Mouse (Mus musculus) myocyte (in vitro differentiated cells): ENCODE measurements around the gene Zfp174. TPM values are rescaled to one million over a fixed set of nuclear protein-coding genes. Genes with fewer than 3 reads are reported as not detected.
"Not testable (repeated sequence)": the region's sequence is repeated elsewhere in the genome, so short reads cannot be mapped to it uniquely, and the experiment has no call there.

Source experiments
- H3K27me3 ChIP-seq: one replicate; pipeline ENCODE4 v1.6.1; 2011; ENCODE audit not compliant: control insufficient read depth, insufficient read depth, insufficient read length
- H3K36me3 ChIP-seq: one replicate; pipeline ENCODE4 v1.6.1; 2011; ENCODE audit not compliant: control insufficient read depth, insufficient read depth
- H3K4me2 ChIP-seq: one replicate; pipeline ENCODE4 v1.6.1; 2011; ENCODE audit warnings: low read depth, control low read depth
- H3K4me3 ChIP-seq: one replicate; pipeline ENCODE4 v1.5.1; 2011; ENCODE audit warnings: mild to moderate bottlenecking, control low read depth, moderate library complexity
- H3K79me2 ChIP-seq: one replicate; pipeline ENCODE4 v1.6.1; 2011; ENCODE audit not compliant: control insufficient read depth, insufficient read depth
- H3ac ChIP-seq: one replicate; pipeline ENCODE4 v1.6.1; 2011; ENCODE audit not compliant: control insufficient read depth, insufficient read length
- CEBPB ChIP-seq: IDR thresholded peaks from 2 replicates; pipeline ENCODE4 v1.6.1; 2011; ENCODE audit warnings: mild to moderate bottlenecking, moderate library complexity; ENCODE audit not compliant: poor library complexity, insufficient read depth, severe bottlenecking
- E2F4 ChIP-seq: IDR thresholded peaks from one replicate; pipeline ENCODE4 v1.6.1; 2011; ENCODE audit warnings: mild to moderate bottlenecking, control low read depth, moderate library complexity; ENCODE audit not compliant: insufficient read depth
- MAX ChIP-seq: IDR thresholded peaks from one replicate; pipeline ENCODE4 v1.6.1; 2011; ENCODE audit warnings: low read depth, mild to moderate bottlenecking, control low read depth
- MYOD1 ChIP-seq, 3 experiments: IDR thresholded peaks; one replicate each; pipeline ENCODE4 v1.6.1; 2011; ENCODE audit warnings: control low read depth in 2 of 3, low read depth in 2 of 3, mild to moderate bottlenecking in 2 of 3, moderate library complexity in 1 of 3; ENCODE audit not compliant: insufficient read length in 2 of 3, control insufficient read depth in 1 of 3
- MYOG ChIP-seq, 3 experiments: IDR thresholded peaks; one replicate each; pipeline ENCODE4 v1.6.1; 2011; ENCODE audit warnings: control low read depth in 2 of 3, low read depth in 2 of 3, mild to moderate bottlenecking in 2 of 3; ENCODE audit not compliant: insufficient read length in 2 of 3, control insufficient read depth in 1 of 3, insufficient read depth in 1 of 3
- POLR2A ChIP-seq: IDR thresholded peaks from one replicate; pipeline ENCODE4 v1.6.1; 2011; ENCODE audit warnings: low read depth, mild to moderate bottlenecking, control low read depth, moderate library complexity; ENCODE audit not compliant: insufficient read length
- POLR2AphosphoS2 ChIP-seq: IDR thresholded peaks from one replicate; pipeline ENCODE4 v1.6.1; 2011; ENCODE audit warnings: low read depth, control low read depth; ENCODE audit not compliant: insufficient read length
- REST ChIP-seq: IDR thresholded peaks from one replicate; pipeline ENCODE4 v1.6.1; 2011; ENCODE audit warnings: mild to moderate bottlenecking, control low read depth, moderate library complexity; ENCODE audit not compliant: insufficient read depth, insufficient read length
- SRF ChIP-seq: IDR thresholded peaks from one replicate; pipeline ENCODE4 v1.6.1; 2011; ENCODE audit warnings: low read depth; ENCODE audit not compliant: control insufficient read depth, insufficient read length
- TCF12 ChIP-seq: IDR thresholded peaks from one replicate; pipeline ENCODE4 v1.6.1; 2011; ENCODE audit warnings: mild to moderate bottlenecking, control low read depth; ENCODE audit not compliant: poor library complexity, insufficient read depth, severe bottlenecking
- TCF3 ChIP-seq: IDR thresholded peaks from one replicate; pipeline ENCODE4 v1.6.1; 2011; ENCODE audit warnings: low read depth, control low read depth; ENCODE audit not compliant: insufficient read length
- USF1 ChIP-seq: IDR thresholded peaks from one replicate; pipeline ENCODE4 v1.6.1; 2011; ENCODE audit warnings: low read depth, mild to moderate bottlenecking, control low read depth, moderate library complexity
- polyA plus RNA-seq: library from polyadenylated mRNA; unstranded; fragments of >200 nt; fragmentation: generic; extraction: Trizol; gene quantifications from one replicate; pipeline ENCODE4 v1.2.1, GENCODE M21; 2012; ENCODE audit warnings: missing spikeins

The Zfp174 gene
- 0.70 TPM for polyA plus RNA-seq

- Histone ChIP-seq H3K4me2 (peak within 1 kb of the TSS; percentile 93), H3K36me3 (no peaks in the 10 kb centered on the region), H3ac (peak within 1 kb of the TSS; percentile 29), H3K27me3 (no peaks in the 10 kb centered on the region), H3K79me2 (no peaks in the 10 kb centered on the region), H3K4me3 (peak within 1 kb of the TSS; percentile 58)
- TF ChIP-seq MYOD1 (IDR thresholded peaks at IDR 0.05; ENCODE audit: control insufficient read depth in 1 of 3, insufficient read length in 2 of 3, low read depth in 2 of 3), result no peak
- peak; percentile 67 for TF ChIP-seq POLR2A
- peak; percentile 73 for TF ChIP-seq POLR2AphosphoS2
- TF ChIP-seq USF1, result no peak
- peak in 1 of 3 experiments; percentile 15 for TF ChIP-seq MYOG (IDR thresholded peaks at IDR 0.05; ENCODE audit: control insufficient read depth in 1 of 3, insufficient read depth in 1 of 3, insufficient read length in 2 of 3, low read depth in 2 of 3)
Observed at GRCm38 (mm10) chr16:3846711-3847518, at the start of gene Zfp174. TSS of gene Zfp174 (plus strand) at chr16:3847268.

GRCm38 (mm10) chr16:3808176-3808575 is 38.9 kb upstream of the Zfp174 start:
- TF ChIP-seq USF1 (no peak), SRF (no peak), TCF12 (no peak), POLR2AphosphoS2 (no peak), MAX (no peak), TCF3 (no peak), E2F4 (no peak), MYOD1 (IDR thresholded peaks at IDR 0.05; ENCODE audit: control insufficient read depth in 1 of 3, insufficient read length in 2 of 3, low read depth in 2 of 3) (no peak), POLR2A (no peak), REST (no peak), CEBPB (no peak), MYOG (IDR thresholded peaks at IDR 0.05; ENCODE audit: control insufficient read depth in 1 of 3, insufficient read depth in 1 of 3, insufficient read length in 2 of 3, low read depth in 2 of 3) (no peak)
- Histone ChIP-seq H3K27me3 (no peaks in the 10 kb centered on the region), H3K4me3 (no peak overlapping the region), H3K4me2 (peak overlapping the region; percentile 3), H3ac (no peak overlapping the region), H3K36me3 (no peaks in the 10 kb centered on the region), H3K79me2 (no peaks in the 10 kb centered on the region)

- not testable (repeated sequence) for H3K79me2 ChIP-seq, H3K27me3 ChIP-seq, H3ac ChIP-seq, H3K4me3 ChIP-seq, H3K4me2 ChIP-seq, H3K36me3 ChIP-seq
Observed at GRCm38 (mm10) chr16:3814667-3815066, 32.4 kb upstream of the Zfp174 start.

- Histone ChIP-seq H3K79me2 (no peaks in the 10 kb centered on the region), H3ac (no peak overlapping the region), H3K27me3 (no peaks in the 10 kb centered on the region), H3K4me2 (peak overlapping the region; percentile 5), H3K36me3 (no peaks in the 10 kb centered on the region), H3K4me3 (no peak overlapping the region)
- no peak for TF ChIP-seq POLR2AphosphoS2
- no peak for TF ChIP-seq TCF3
- TF ChIP-seq POLR2A, result no peak
- no peak for TF ChIP-seq MAX
- TF ChIP-seq TCF12, result no peak
- no peak for TF ChIP-seq E2F4
- TF ChIP-seq CEBPB, result no peak
- no peak for TF ChIP-seq REST
- TF ChIP-seq MYOG (IDR thresholded peaks at IDR 0.05; ENCODE audit: control insufficient read depth in 1 of 3, insufficient read depth in 1 of 3, insufficient read length in 2 of 3, low read depth in 2 of 3), result no peak
- TF ChIP-seq SRF, result no peak
Observed at GRCm38 (mm10) chr16:3820202-3820601, 26.9 kb upstream of the Zfp174 start.

- TF ChIP-seq TCF3, result no peak
- TF ChIP-seq POLR2A, result no peak
- no peak for TF ChIP-seq MYOG (IDR thresholded peaks at IDR 0.05; ENCODE audit: control insufficient read depth in 1 of 3, insufficient read depth in 1 of 3, insufficient read length in 2 of 3, low read depth in 2 of 3)
- TF ChIP-seq CEBPB, result no peak
- no peaks in the 10 kb centered on the region for H3K27me3 ChIP-seq
- H3K79me2 ChIP-seq, result no peaks in the 10 kb centered on the region
- no peak overlapping the region for H3ac ChIP-seq
- no peak overlapping the region for H3K4me2 ChIP-seq
- no peaks in the 10 kb centered on the region for H3K36me3 ChIP-seq
- H3K4me3 ChIP-seq, result no peak overlapping the region
Observed at GRCm38 (mm10) chr16:3828021-3828420, 19.0 kb upstream of the Zfp174 start.
